Mouse (Mus musculus) kidney, embryonic 16.5 days (tissue): ENCODE measurements at regions not wholly inside any gene's neighbourhood (a gene's known extent, or its start where the extent isn't known, plus 50 kb on each side); places are given as distances from the start of the nearest gene placed in this dataset.

ENCODE experiments used
- ATAC-seq: fragments of 200-750 bp; cut with Nextera tagmentation; 2 replicates; pipeline ENCODE4 v1.8.0; 2017; ENCODE audit warnings: moderate TSS enrichment; ENCODE audit not compliant: low FRiP score, low TSS enrichment
- H3K27ac ChIP-seq: fragments of 300-500 bp; sonication (generic); 2 replicates; pipeline ENCODE4 v1.5.1; 2014; ENCODE audit warnings: low read length
- H3K27me3 ChIP-seq: fragments of 300-500 bp; sonication (generic); 2 replicates; pipeline ENCODE4 v1.6.1; 2014; ENCODE audit warnings: low read length, control low read depth, mixed read lengths; ENCODE audit not compliant: insufficient read depth
- H3K36me3 ChIP-seq: fragments of 300-500 bp; sonication (generic); 2 replicates; pipeline ENCODE4 v1.6.1; 2014; ENCODE audit warnings: low read length, control low read depth, mixed read lengths; ENCODE audit not compliant: insufficient read depth
- H3K4me1 ChIP-seq: fragments of 300-500 bp; sonication (generic); 2 replicates; pipeline ENCODE4 v1.6.1; 2014; ENCODE audit warnings: low read length, control low read depth, mixed read lengths; ENCODE audit not compliant: insufficient read depth
- H3K4me2 ChIP-seq: fragments of 300-500 bp; sonication (generic); replicated peaks from 2 replicates; pipeline ENCODE4 v1.6.1; 2014; ENCODE audit warnings: low read depth, low read length
- H3K4me3 ChIP-seq: fragments of 300-500 bp; sonication (generic); 2 replicates; pipeline ENCODE4 v1.5.1; 2014; ENCODE audit warnings: mild to moderate bottlenecking, low read length
- H3K9ac ChIP-seq: fragments of 300-500 bp; sonication (generic); replicated peaks from 2 replicates; pipeline ENCODE4 v1.6.1; 2014; ENCODE audit warnings: low read length
- H3K9me3 ChIP-seq: fragments of 300-500 bp; sonication (generic); 2 replicates; pipeline ENCODE4 v1.6.1; 2016; ENCODE audit warnings: low read length, control low read depth
- WGBS: fragments of 180-500 bp; shearing (Covaris S2); extraction: QIAGEN DNeasy Blood & Tissue Kit; methylation state at CpG from one replicate; pipeline ENCODE4 v1.1.7; 2014; 5-methylcytosine and 5-hydroxymethylcytosine counted together

DNA sequence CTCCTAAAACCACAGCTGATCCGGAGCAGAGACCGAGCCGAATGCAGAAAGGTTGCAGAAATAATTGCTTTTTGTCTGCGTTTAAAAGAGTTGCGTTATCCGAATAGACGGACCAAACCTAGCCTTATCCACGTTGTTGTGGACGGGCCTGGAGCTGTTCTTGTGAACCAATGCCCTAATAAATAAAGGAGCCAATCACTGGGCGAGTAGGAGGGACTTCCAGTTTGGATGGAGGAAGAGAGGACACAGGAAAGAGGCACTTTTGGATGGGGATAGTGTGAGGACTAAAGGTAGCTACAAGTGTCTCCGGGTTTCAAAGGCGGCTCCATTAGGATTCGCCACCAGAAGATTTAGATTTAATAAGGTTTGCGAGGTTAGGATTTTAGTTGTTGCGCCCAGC, 69.4 kb upstream of the Arid2 start:
- H3K4me3 ChIP-seq = no peak overlapping the region
- no peaks in the 10 kb centered on the region for H3K36me3 ChIP-seq
- no peaks in the 10 kb centered on the region for H3K27me3 ChIP-seq
- H3K4me2 ChIP-seq = no peak overlapping the region
- ATAC-seq = no peak
- WGBS = 93% methylated on average over 15 of the region's 15 CpGs
- no peaks in the 10 kb centered on the region for H3K4me1 ChIP-seq
- H3K9ac ChIP-seq = no peak overlapping the region
- no peak overlapping the region for H3K27ac ChIP-seq
- peaks cover 3% of the 10 kb centered on the region; the same call in 1 of the 2 replicates for H3K9me3 ChIP-seq

DNA sequence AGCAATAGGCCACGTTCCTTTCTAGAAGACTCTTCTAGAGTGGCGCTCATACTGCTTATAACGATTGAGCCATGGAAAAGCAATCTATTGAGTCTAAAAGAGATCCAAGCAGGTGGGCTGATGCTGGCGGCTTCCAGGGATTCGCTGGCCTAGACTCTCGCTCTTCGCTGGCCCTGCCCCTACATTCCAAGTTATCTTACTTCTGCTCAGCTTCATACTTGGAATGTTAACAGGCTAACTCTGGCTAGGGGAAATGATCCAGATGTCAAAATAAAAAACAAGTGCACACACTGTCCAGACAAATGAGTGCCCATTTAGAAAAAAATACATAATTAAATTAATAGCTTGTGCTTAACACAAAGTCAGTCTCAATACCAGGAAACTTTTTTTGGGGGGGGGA, 67.6 kb upstream of the Arid2 start:
- Histone ChIP-seq H3K36me3 (no peaks in the 10 kb centered on the region), H3K4me2 (no peak overlapping the region), H3K9me3 (peaks cover 3% of the 10 kb centered on the region; the same call in 1 of the 2 replicates), H3K4me1 (no peaks in the 10 kb centered on the region), H3K9ac (no peak overlapping the region), H3K4me3 (no peak overlapping the region), H3K27me3 (no peaks in the 10 kb centered on the region), H3K27ac (no peak overlapping the region)
- WGBS = 90% methylated on average over 7 of the region's 7 CpGs
- no peak for ATAC-seq

DNA sequence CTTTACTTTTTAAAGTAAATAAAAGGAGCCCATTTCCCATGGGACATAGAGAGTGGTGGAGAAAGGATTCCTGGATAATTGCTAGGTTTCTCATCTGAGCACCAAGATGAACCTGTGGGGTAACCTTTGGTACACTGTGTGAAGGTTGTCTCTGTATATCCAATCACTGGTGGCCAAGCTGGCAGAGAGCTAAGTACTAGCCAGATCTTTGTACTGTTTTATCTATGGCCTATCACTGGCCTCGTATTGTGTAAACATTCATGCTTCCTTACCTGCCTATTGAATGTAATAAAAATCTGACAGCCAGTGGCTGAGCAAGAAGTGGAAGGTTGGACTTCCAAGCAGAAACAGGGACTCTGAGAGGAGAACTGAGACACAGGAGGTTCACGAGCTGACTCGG, 55.3 kb upstream of the Arid2 start:
- Histone ChIP-seq H3K4me3 (no peak overlapping the region), H3K36me3 (no peaks in the 10 kb centered on the region), H3K27me3 (no peaks in the 10 kb centered on the region), H3K27ac (no peak overlapping the region), H3K9ac (no peak overlapping the region), H3K9me3 (no peaks in the 10 kb centered on the region), H3K4me2 (no peak overlapping the region), H3K4me1 (no peaks in the 10 kb centered on the region)
- ATAC-seq = no peak
- WGBS = 81% methylated on average over 3 of the region's 3 CpGs

DNA sequence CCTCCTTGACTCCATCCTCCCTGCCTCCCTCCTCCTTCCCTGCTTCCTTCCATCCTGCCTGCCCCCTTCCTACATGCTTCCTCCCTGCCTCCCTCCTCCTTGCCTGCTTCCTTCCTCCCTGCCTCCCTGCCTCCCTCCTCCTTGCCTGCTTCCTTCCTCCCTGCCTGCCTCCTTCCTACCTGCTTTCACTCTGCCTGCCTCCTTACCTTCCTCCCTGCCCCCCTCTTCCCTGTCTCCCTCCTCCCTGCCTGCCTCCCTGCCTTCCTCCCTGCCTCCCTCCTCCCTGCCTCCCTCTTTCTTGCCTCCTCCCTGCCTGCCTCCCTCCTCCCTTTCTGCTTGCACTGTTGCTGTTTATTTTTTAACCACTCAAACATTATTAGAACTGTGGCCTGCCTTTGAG, 54.2 kb upstream of the Arid2 start:
- Histone ChIP-seq H3K9me3 (no peaks in the 10 kb centered on the region), H3K27ac (no peak overlapping the region)
- no peak for ATAC-seq

DNA sequence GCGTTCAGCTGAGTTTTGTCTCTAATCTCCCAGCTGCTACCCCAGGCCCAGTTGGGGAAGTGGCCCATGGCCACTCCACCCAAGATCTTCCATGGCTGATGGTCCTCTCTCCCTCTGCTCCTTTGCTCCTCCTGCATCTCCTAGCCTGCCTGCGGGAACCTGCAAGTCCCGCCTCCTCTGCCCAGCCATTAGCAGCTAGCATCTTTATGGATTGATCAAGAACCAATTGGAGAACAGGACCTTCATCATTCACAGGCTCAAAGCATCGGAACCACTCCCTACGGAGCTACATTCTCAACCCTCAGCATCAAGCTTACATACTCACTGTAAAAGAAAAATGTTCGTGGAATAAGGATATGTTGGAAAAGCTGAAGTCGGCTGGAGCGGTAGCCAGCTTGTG, 52.5 kb upstream of the Arid2 start:
- Histone ChIP-seq H3K9me3 (no peaks in the 10 kb centered on the region), H3K27me3 (no peaks in the 10 kb centered on the region), H3K9ac (no peak overlapping the region), H3K4me3 (no peak overlapping the region), H3K4me1 (no peaks in the 10 kb centered on the region), H3K4me2 (no peak overlapping the region), H3K27ac (no peak overlapping the region), H3K36me3 (no peaks in the 10 kb centered on the region)
- WGBS = 64% methylated on average over 8 of the region's 8 CpGs
- ATAC-seq = no peak

More for the DNA sequence above, 54.2 kb upstream of the Arid2 start:
- Histone ChIP-seq H3K4me1 (no peaks in the 10 kb centered on the region), H3K36me3 (no peaks in the 10 kb centered on the region), H3K27me3 (no peaks in the 10 kb centered on the region), H3K4me3 (no peak overlapping the region), H3K9ac (no peak overlapping the region), H3K4me2 (no peak overlapping the region)
